ENCODE assay signal across 9 mouse cellular contexts in genomic region chr10:75897373-75897772, GRCm38 (mm10). TPM values are rescaled to one million over a fixed set of nuclear protein-coding genes. Genes with fewer than 3 reads are reported as not detected.
A peak's percentile ranks its signal among the peaks of the same experiment; 100 is the strongest.
DNase-seq lines count a peak whose midpoint lies in the region; ATAC-seq and TF ChIP-seq lines count a peak whose summit lies in the region.
"Had no signal": no experiment of that assay in that cellular context is flagged by ENCODE, and none has a peak within 500 bp of the region (broad histone marks: within the 10 kb centered on the region; RNA-seq: fewer than 3 reads in every experiment).

No protein-coding gene starts in this region.

- H3K79me2 ChIP-seq in liver, adult 2 months (ENCODE audit: control insufficient read depth, insufficient read depth, low read length) = no peaks in the 10 kb centered on the region

- no peak for TF ChIP-seq POLR2A in liver, adult 2 months (IDR thresholded peaks at IDR 0.05; ENCODE audit: extremely low read depth, insufficient read depth, low read length)

- no peak overlapping the region for H3K27ac ChIP-seq in liver, adult 2 months (replicated peaks; ENCODE audit: insufficient read depth, low read depth, low read length)
- H3K27ac ChIP-seq in liver, embryonic 12.5 days = no peak overlapping the region

- no peaks in the 10 kb centered on the region for H3K27me3 ChIP-seq in liver, adult 2 months (ENCODE audit: control insufficient read depth, insufficient read depth, low read length)
- no peaks in the 10 kb centered on the region for H3K27me3 ChIP-seq in liver, embryonic 12.5 days (replicated peaks)
- H3K27me3 ChIP-seq: heart, embryonic 13.5 days had no signal

- H3K36me3 ChIP-seq in liver, adult 2 months (ENCODE audit: control insufficient read depth, insufficient read depth, low read length) = peaks cover under 1% of the 10 kb centered on the region; the same call in 1 of the 2 replicates
- peaks cover 84% of the 10 kb centered on the region for H3K36me3 ChIP-seq in liver, embryonic 12.5 days

- no peaks in the 10 kb centered on the region for H3K9me3 ChIP-seq in liver, embryonic 12.5 days (replicated peaks)
- H3K9me3 ChIP-seq: heart, embryonic 13.5 days had no signal

- 42% methylated on average over 6 of the region's 6 CpGs for WGBS in liver, adult 2 months
- 49% methylated on average over 6 of the region's 6 CpGs for WGBS in liver, embryonic 12.5 days (ENCODE audit: insufficient replicate concordance)

- no peak for ATAC-seq in liver, embryonic 12.5 days
- ATAC-seq in activated CD4-positive, CD25-positive, alpha-beta regulatory T cell, adult 4 months = no peak

- no peak overlapping the region for H3K4me3 ChIP-seq in liver, adult 2 months (ENCODE audit: insufficient read depth, low read depth, low read length)
- no peak overlapping the region for H3K4me3 ChIP-seq in liver, embryonic 12.5 days
- H3K4me3 ChIP-seq: heart, embryonic 13.5 days had no signal

- peak; percentile 83 for TF ChIP-seq CTCF in liver, adult 2 months (IDR thresholded peaks at IDR 0.05; ENCODE audit: low read depth, low read length)

- no peak overlapping the region for H3K9ac ChIP-seq in liver, adult 2 months (ENCODE audit: low read depth, low read length)
- no peak overlapping the region for H3K9ac ChIP-seq in liver, embryonic 12.5 days

- H3K4me2 ChIP-seq in liver, embryonic 12.5 days = no peak overlapping the region
- H3K4me2 ChIP-seq: heart, embryonic 13.5 days had no signal

- H3K4me1 ChIP-seq in liver, adult 2 months (ENCODE audit: control insufficient read depth, insufficient read depth, low read length) = peaks cover 5% of the 10 kb centered on the region; the same call in 1 of the 2 replicates
- peaks cover 19% of the 10 kb centered on the region for H3K4me1 ChIP-seq in liver, embryonic 12.5 days

- intact Hi-C loops in left cerebral cortex, postnatal 36 days (cut with DNase I) = loop anchor here (1.0 to 5.0 kb wide), 2 partner anchors 40 to 54 kb away; partner anchors contain the start of gene Mmp11

- DNase-seq in liver, adult 2 months (ENCODE audit: extremely low read depth, low read depth, low spot score) = peak; percentile 35
- DNase-seq in WW6 (ENCODE audit: low read depth, low spot score) = peak; percentile 45
- peak; percentile 86 to 93 for DNase-seq in cerebellum, postnatal 14 days
- peak; percentile 42 to 52 for DNase-seq in heart, adult 9 months (ENCODE audit: low spot score in 2 of 2)
- DNase-seq in left cerebral cortex, postnatal 36 days (ENCODE audit: low spot score in 2 of 2) = peak; percentile 40 to 69
- peak; percentile 53 for DNase-seq in retina, adult 2 months (ENCODE audit: low read depth, low spot score)

RNA-seq across cellular contexts. Expression of gene Derl3, which starts 4.2 kb away (rescaled TPM):
- total RNA-seq in liver, adult 2 months (2014; rRNA removed) = 2.1 and 6.4 TPM in 2 replicates
- polyA plus RNA-seq in liver, adult 2 months (2012; rRNA removed) = 6.4 and 15.0 TPM in 2 replicates
- polyA plus RNA-seq in liver, embryonic 12.5 days (2016; fragmentation: Nextera tagmentation; extraction: Ambion mirVana) = 1.4 and 2.5 TPM in 2 replicates
- total RNA-seq in left cerebral cortex, postnatal 36 days (2021) = 1 to 10 TPM; 3.3 to 3.8 TPM
- 1 to 10 TPM in 1 of 2 experiments, under 1 TPM in 1; 0.85 to 2.7 TPM for polyA plus RNA-seq in activated CD4-positive, CD25-positive, alpha-beta regulatory T cell, adult 4 months (2017; shearing (Covaris generic))

RNA-seq across cellular contexts. Expression of gene Smarcb1, which starts 24.0 kb away (rescaled TPM):
- 10.9 and 13.6 TPM in 2 replicates for total RNA-seq in liver, adult 2 months (2014; rRNA removed)
- 15.9 and 18.1 TPM in 2 replicates for polyA plus RNA-seq in liver, adult 2 months (2012; rRNA removed)
- polyA plus RNA-seq in liver, embryonic 12.5 days (2016; fragmentation: Nextera tagmentation; extraction: Ambion mirVana) = 99.1 and 109 TPM in 2 replicates
- 10 to 100 TPM; 80.0 to 82.4 TPM for total RNA-seq in left cerebral cortex, postnatal 36 days (2021)
- 100 to 1,000 TPM in 1 of 2 experiments, 10 to 100 TPM in 1; 75.0 to 127 TPM for polyA plus RNA-seq in activated CD4-positive, CD25-positive, alpha-beta regulatory T cell, adult 4 months (2017; shearing (Covaris generic))

RNA-seq across cellular contexts. Expression of gene Chchd10, which starts 35.6 kb away (rescaled TPM):
- total RNA-seq in liver, adult 2 months (2014; rRNA removed) = 657 and 788 TPM in 2 replicates
- polyA plus RNA-seq in liver, adult 2 months (2012; rRNA removed) = 1,775 and 1,843 TPM in 2 replicates
- 101 and 103 TPM in 2 replicates for polyA plus RNA-seq in liver, embryonic 12.5 days (2016; fragmentation: Nextera tagmentation; extraction: Ambion mirVana)
- 100 to 1,000 TPM; 373 to 446 TPM for total RNA-seq in left cerebral cortex, postnatal 36 days (2021)
- 10 to 100 TPM; 13.1 to 20.1 TPM for polyA plus RNA-seq in activated CD4-positive, CD25-positive, alpha-beta regulatory T cell, adult 4 months (2017; shearing (Covaris generic))

RNA-seq across cellular contexts. Expression of gene Mif, which starts 37.3 kb away (rescaled TPM):
- 211 and 380 TPM in 2 replicates for total RNA-seq in liver, adult 2 months (2014; rRNA removed)
- 1,030 and 1,462 TPM in 2 replicates for polyA plus RNA-seq in liver, adult 2 months (2012; rRNA removed)
- polyA plus RNA-seq in liver, embryonic 12.5 days (2016; fragmentation: Nextera tagmentation; extraction: Ambion mirVana) = 1,383 and 1,459 TPM in 2 replicates
- 100 to 1,000 TPM; 506 to 546 TPM for total RNA-seq in left cerebral cortex, postnatal 36 days (2021)
- polyA plus RNA-seq in activated CD4-positive, CD25-positive, alpha-beta regulatory T cell, adult 4 months (2017; shearing (Covaris generic)) = 100 to 1,000 TPM; 464 to 561 TPM

RNA-seq across cellular contexts. Expression of gene Mmp11, which starts 38.9 kb away (rescaled TPM):
- total RNA-seq in liver, adult 2 months (2014; rRNA removed) = 0.18 and 1.5 TPM in 2 replicates
- polyA plus RNA-seq in liver, adult 2 months (2012; rRNA removed) = 1.4 and 1.6 TPM in 2 replicates
- 5.7 and 6.0 TPM in 2 replicates for polyA plus RNA-seq in liver, embryonic 12.5 days (2016; fragmentation: Nextera tagmentation; extraction: Ambion mirVana)
- total RNA-seq in left cerebral cortex, postnatal 36 days (2021) = 1 to 10 TPM in 1 of 2 experiments, under 1 TPM in 1; 0.79 to 1.7 TPM
- 1 to 10 TPM; 2.5 to 9.1 TPM for polyA plus RNA-seq in activated CD4-positive, CD25-positive, alpha-beta regulatory T cell, adult 4 months (2017; shearing (Covaris generic))

Comparison
In these comparisons a context has a peak if more than half of its experiments do, and no peak if none do; other contexts are left out.
1. RNA of gene Chchd10, which starts 35.6 kb away (polyA plus RNA-seq): 1,775 to 1,843 TPM in liver, adult 2 months; 101 to 103 TPM in liver, embryonic 12.5 days and 13.1 to 20.1 TPM in activated CD4-positive, CD25-positive, alpha-beta regulatory T cell, adult 4 months; every median in the first group is over 10 times any median in the second.
2. DNase-seq: peak in every context shown above with its lines; median percentile 90 in cerebellum, postnatal 14 days; 54 in left cerebral cortex, postnatal 36 days; 53 in retina, adult 2 months; 47 in heart, adult 9 months; 45 in WW6; 35 in liver, adult 2 months.